ENCODE assay signal across 23 mouse cellular contexts in genomic region chr10:117858241-117858640, GRCm38 (mm10). TPM values are rescaled to one million over a fixed set of nuclear protein-coding genes. Genes with fewer than 3 reads are reported as not detected.
DNase-seq lines count a peak whose midpoint lies in the region; ATAC-seq lines count a peak whose summit lies in the region.
"Had no signal": no experiment of that assay in that cellular context is flagged by ENCODE, and none has a peak within 500 bp of the region (broad histone marks: within the 10 kb centered on the region; RNA-seq: fewer than 3 reads in every experiment).

No protein-coding gene starts in this region.

- DNase-seq in embryo, embryonic 10 days (ENCODE audit: low spot score), result peak; percentile 31
- DNase-seq in embryo, embryonic 9.5 days (ENCODE audit: extremely low spot score), result no peak
- peak; percentile 15 for DNase-seq in hindbrain, embryonic 11.5 days (ENCODE audit: low spot score)
- no peak for DNase-seq in neural tube, embryonic 11.5 days (ENCODE audit: low spot score)
- DNase-seq in neural tube, embryonic 10.5 days (ENCODE audit: extremely low spot score, low spot score), result no peak
- DNase-seq: adrenal gland, adult 8-10 months; adrenal gland, postnatal 25 days; cerebellum, adult 11-12 months; cerebellum, adult 8-10 months; cerebellum, postnatal 10 days; cerebellum, postnatal 36 days; gastrocnemius, postnatal 10 days; gastrocnemius, postnatal 36 days; heart, postnatal 36 days had no signal

- no peak overlapping the region for H3K4me2 ChIP-seq in hindbrain, embryonic 11.5 days (replicated peaks; ENCODE audit: low read depth, low read length)
- H3K4me2 ChIP-seq in hindbrain, embryonic 16.5 days (ENCODE audit: low read length), result no peak overlapping the region
- H3K4me2 ChIP-seq in neural tube, embryonic 11.5 days (ENCODE audit: low read depth), result no peak overlapping the region
- H3K4me2 ChIP-seq: forebrain, embryonic 13.5 days; heart, embryonic 11.5 days; hindbrain, embryonic 12.5 days had no signal

- H3K27ac ChIP-seq in hindbrain, embryonic 11.5 days (ENCODE audit: low read depth, low read length), result no peak overlapping the region
- no peak overlapping the region for H3K27ac ChIP-seq in hindbrain, embryonic 16.5 days (ENCODE audit: low read depth, low read length)
- H3K27ac ChIP-seq in neural tube, embryonic 11.5 days (ENCODE audit: low read depth, low read length), result no peak overlapping the region
- H3K27ac ChIP-seq: forebrain, embryonic 10.5 days; forebrain, embryonic 13.5 days; hindbrain, embryonic 12.5 days; hindbrain, postnatal 0 days had no signal

- no peak for ATAC-seq in hindbrain, embryonic 11.5 days (ENCODE audit: low FRiP score)
- no peak for ATAC-seq in hindbrain, embryonic 16.5 days
- ATAC-seq in neural tube, embryonic 11.5 days (ENCODE audit: insufficient read depth, low FRiP score, low TSS enrichment), result peak; percentile 50; the same call in 1 of the 2 replicates
- ATAC-seq: forebrain, embryonic 13.5 days; forebrain, embryonic 16.5 days; hindbrain, postnatal 0 days; inflammation-experienced regulatory T-cells, adult 6 months; intestine, embryonic 16.5 days had no signal

- no peaks in the 10 kb centered on the region for H3K4me1 ChIP-seq in hindbrain, embryonic 11.5 days (replicated peaks; ENCODE audit: control insufficient read depth, insufficient read depth, low read length)
- no peaks in the 10 kb centered on the region for H3K4me1 ChIP-seq in hindbrain, embryonic 16.5 days (ENCODE audit: control insufficient read depth, insufficient read depth, low read depth, low read length)
- no peaks in the 10 kb centered on the region for H3K4me1 ChIP-seq in neural tube, embryonic 11.5 days (ENCODE audit: control insufficient read depth, insufficient read depth, low read length)
- H3K4me1 ChIP-seq: forebrain, embryonic 13.5 days; hindbrain, embryonic 12.5 days had no signal

- H3K27me3 ChIP-seq in hindbrain, embryonic 11.5 days (ENCODE audit: control insufficient read depth, insufficient read depth, low read length), result no peaks in the 10 kb centered on the region
- no peaks in the 10 kb centered on the region for H3K27me3 ChIP-seq in hindbrain, embryonic 16.5 days (replicated peaks; ENCODE audit: control insufficient read depth, insufficient read depth, low read length)
- no peaks in the 10 kb centered on the region for H3K27me3 ChIP-seq in neural tube, embryonic 11.5 days (ENCODE audit: control insufficient read depth, insufficient read depth, low read length)
- H3K27me3 ChIP-seq: forebrain, embryonic 13.5 days; hindbrain, embryonic 12.5 days had no signal

- no peaks in the 10 kb centered on the region for H3K36me3 ChIP-seq in hindbrain, embryonic 11.5 days (ENCODE audit: control insufficient read depth, insufficient read depth, low read length)
- no peaks in the 10 kb centered on the region for H3K36me3 ChIP-seq in hindbrain, embryonic 16.5 days (ENCODE audit: control insufficient read depth, insufficient read depth, low read length)
- no peaks in the 10 kb centered on the region for H3K36me3 ChIP-seq in neural tube, embryonic 11.5 days (ENCODE audit: control insufficient read depth, insufficient read depth, low read length)
- H3K36me3 ChIP-seq: forebrain, embryonic 10.5 days; hindbrain, embryonic 12.5 days had no signal

- 55% methylated on average over 5 of the region's 5 CpGs for WGBS in hindbrain, embryonic 11.5 days
- 30% methylated on average over 5 of the region's 5 CpGs for WGBS in hindbrain, embryonic 16.5 days
- WGBS in neural tube, embryonic 11.5 days, result 48% methylated on average over 5 of the region's 5 CpGs

- H3K4me3 ChIP-seq in hindbrain, embryonic 11.5 days (ENCODE audit: low read depth, low read length), result no peak overlapping the region
- H3K4me3 ChIP-seq in hindbrain, embryonic 16.5 days (ENCODE audit: low read length), result no peak overlapping the region
- no peak overlapping the region for H3K4me3 ChIP-seq in neural tube, embryonic 11.5 days (ENCODE audit: low read depth, low read length)
- H3K4me3 ChIP-seq: forebrain, embryonic 10.5 days; forebrain, embryonic 13.5 days; hindbrain, embryonic 12.5 days had no signal

- H3K9me3 ChIP-seq in hindbrain, embryonic 11.5 days (ENCODE audit: control insufficient read depth, low read length), result no peaks in the 10 kb centered on the region
- no peaks in the 10 kb centered on the region for H3K9me3 ChIP-seq in hindbrain, embryonic 16.5 days (ENCODE audit: control insufficient read depth, low read length)
- no peaks in the 10 kb centered on the region for H3K9me3 ChIP-seq in neural tube, embryonic 11.5 days (ENCODE audit: control insufficient read depth, low read length)
- H3K9me3 ChIP-seq: forebrain, embryonic 10.5 days; forebrain, embryonic 13.5 days; hindbrain, embryonic 12.5 days had no signal

- no peak overlapping the region for H3K9ac ChIP-seq in hindbrain, embryonic 11.5 days (ENCODE audit: low read depth, low read length)
- H3K9ac ChIP-seq in hindbrain, embryonic 16.5 days (ENCODE audit: low read depth, low read length), result no peak overlapping the region
- no peak overlapping the region for H3K9ac ChIP-seq in neural tube, embryonic 11.5 days (ENCODE audit: low read length)
- H3K9ac ChIP-seq: forebrain, embryonic 13.5 days; hindbrain, embryonic 12.5 days had no signal

RNA-seq across cellular contexts. Expression of gene Rap1b, which starts 12.4 kb away (rescaled TPM):
- 176 and 181 TPM in 2 replicates for polyA plus RNA-seq in hindbrain, embryonic 11.5 days (2014; fragmentation: Nextera tagmentation; extraction: Ambion mirVana)
- polyA plus RNA-seq in hindbrain, embryonic 16.5 days (2015; fragmentation: Nextera tagmentation; extraction: Ambion mirVana), result 161 and 169 TPM in 2 replicates
- polyA plus RNA-seq in neural tube, embryonic 11.5 days (2014; fragmentation: Nextera tagmentation; extraction: Ambion mirVana), result 175 and 183 TPM in 2 replicates

Comparison
In these comparisons a context has a peak if more than half of its experiments do, and no peak if none do; other contexts are left out.
1. DNase-seq: peak in embryo, embryonic 10 days (single experiment) and hindbrain, embryonic 11.5 days (single experiment); none in embryo, embryonic 9.5 days (single experiment), neural tube, embryonic 11.5 days (single experiment) and neural tube, embryonic 10.5 days (single experiment).